Mouse (Mus musculus) thymus, postnatal 0 days (tissue): ENCODE measurements around the gene Olfr108. TPM values are rescaled to one million over a fixed set of nuclear protein-coding genes. Genes with fewer than 3 reads are reported as not detected.

Experiments used
- DNase-seq: peaks from one replicate; pipeline ENCODE4 v3.0.0-alpha.2; 2015; ENCODE audit warnings: low spot score
- polyA plus RNA-seq: library from polyadenylated mRNA; unstranded; fragments of >200 nt; fragmentation: Nextera tagmentation; extraction: Ambion mirVana; gene quantifications from 2 replicates; pipeline ENCODE4 v1.2.1, GENCODE M21; 2015

Olfr108 gene
- polyA plus RNA-seq, result not detected in 2 replicates

- DNase-seq, result no peak
Observed at GRCm38 (mm10) chr17:37445180-37445579, at the start of gene Olfr108. Gene Olfr108, plus strand, starts transcription at chr17:37445480.

GRCm38 (mm10) chr17:37398926-37399325, 46.4 kb upstream of the Olfr108 start, which contains the start of gene Olfr107:
Gene Olfr107, plus strand, starts transcription at chr17:37399226.
- DNase-seq, result no peak

- no peak for DNase-seq
Observed at GRCm38 (mm10) chr17:37413380-37413779, 31.9 kb upstream of the Olfr108 start.

- no peak for DNase-seq
Observed at GRCm38 (mm10) chr17:37458616-37459015, 13.3 kb downstream of the Olfr108 start, which contains the start of gene Olfr109. Gene Olfr109, plus strand, starts transcription at chr17:37458916.

- DNase-seq, result no peak
Observed at GRCm38 (mm10) chr17:37483452-37483851, 38.2 kb downstream of the Olfr108 start, which contains the start of gene H2-M2. Gene H2-M2, minus strand, starts transcription at chr17:37483552.

- DNase-seq, result no peak
Observed at GRCm38 (mm10) chr17:37491930-37492518, 46.7 kb downstream of the Olfr108 start, which contains the start of gene Olfr110. Gene Olfr110, plus strand, starts transcription at chr17:37492468.

Other genes with a start within 250 kb of the Olfr108 start
- gene Olfr94, start 244.5 kb upstream of the Olfr108 start, polyA plus RNA-seq, result not detected in 2 replicates
- gene Olfr95, start 232.4 kb upstream of the Olfr108 start, polyA plus RNA-seq, result not detected in 2 replicates
- not detected in 2 replicates for gene Olfr96, start 225.3 kb upstream of the Olfr108 start, polyA plus RNA-seq
- not detected in 2 replicates for gene Olfr97, start 208.2 kb upstream of the Olfr108 start, polyA plus RNA-seq
- gene Olfr98, start 181.7 kb upstream of the Olfr108 start, polyA plus RNA-seq, result not detected in 2 replicates
- gene H2-M3, start 175.3 kb upstream of the Olfr108 start, polyA plus RNA-seq, result 21.7 TPM in 2 replicates
- gene Olfr99, start 162.0 kb upstream of the Olfr108 start, polyA plus RNA-seq, result 0.14 and 0.30 TPM in 2 replicates
- gene Olfr101, start 141.2 kb upstream of the Olfr108 start, polyA plus RNA-seq, result not detected in 2 replicates
- not detected in 2 replicates for gene Olfr102, start 128.4 kb upstream of the Olfr108 start, polyA plus RNA-seq
- not detected in 2 replicates for gene Olfr103, start 105.8 kb upstream of the Olfr108 start, polyA plus RNA-seq
- gene Olfr104-ps, start 85.9 kb upstream of the Olfr108 start, polyA plus RNA-seq, result not detected in 2 replicates
- gene Olfr105-ps, start 66.4 kb upstream of the Olfr108 start, polyA plus RNA-seq, result 0.04 TPM in 1 of 2 replicates, not detected in the other
- not detected in 2 replicates for gene Olfr106-ps, start 55.1 kb upstream of the Olfr108 start, polyA plus RNA-seq
- not detected in 2 replicates for gene Olfr107, start 46.3 kb upstream of the Olfr108 start, polyA plus RNA-seq
- 0.03 TPM in 1 of 2 replicates, not detected in the other for gene Olfr109, start 13.4 kb downstream of the Olfr108 start, polyA plus RNA-seq
- gene H2-M2, start 38.1 kb downstream of the Olfr108 start, polyA plus RNA-seq, result 8.1 and 9.9 TPM in 2 replicates
- 0.29 and 0.30 TPM in 2 replicates for gene Olfr110, start 47.0 kb downstream of the Olfr108 start, polyA plus RNA-seq
- 0.08 and 0.18 TPM in 2 replicates for gene Olfr111, start 62.5 kb downstream of the Olfr108 start, polyA plus RNA-seq
- gene Olfr112, start 124.0 kb downstream of the Olfr108 start, polyA plus RNA-seq, result not detected in 2 replicates
- not detected in 2 replicates for gene Olfr113, start 132.2 kb downstream of the Olfr108 start, polyA plus RNA-seq
- gene Olfr114, start 147.3 kb downstream of the Olfr108 start, polyA plus RNA-seq, result not detected in 2 replicates
- gene Olfr115, start 181.6 kb downstream of the Olfr108 start, polyA plus RNA-seq, result not detected in 2 replicates
- gene Olfr116, start 181.7 kb downstream of the Olfr108 start, polyA plus RNA-seq, result not detected in 2 replicates
- not detected in 2 replicates for gene Olfr117, start 218.3 kb downstream of the Olfr108 start, polyA plus RNA-seq
- not detected in 2 replicates for gene Olfr118, start 221.5 kb downstream of the Olfr108 start, polyA plus RNA-seq